Mouse (Mus musculus) midbrain, embryonic 15.5 days (tissue): Measurements from ENCODE around the gene G0s2. TPM values are rescaled to one million over a fixed set of nuclear protein-coding genes. Genes with fewer than 3 reads are reported as not detected.

Experiments used
- ATAC-seq: fragments of 200-750 bp; cut with Nextera tagmentation; replicated peaks from 2 replicates; pipeline ENCODE4 v1.8.0; 2017; ENCODE audit warnings: moderate TSS enrichment
- H3K27ac ChIP-seq: fragments of 300-500 bp; sonication (generic); 2 replicates; pipeline ENCODE4 v1.5.1; 2015; ENCODE audit warnings: mild to moderate bottlenecking, inconsistent platforms
- H3K27me3 ChIP-seq: fragments of 300-500 bp; sonication (generic); replicated peaks from 2 replicates; pipeline ENCODE4 v1.6.1; 2015; ENCODE audit warnings: inconsistent platforms
- H3K36me3 ChIP-seq: fragments of 300-500 bp; sonication (generic); replicated peaks from 2 replicates; pipeline ENCODE4 v1.6.1; 2015; ENCODE audit warnings: inconsistent platforms
- H3K4me1 ChIP-seq: fragments of 300-500 bp; sonication (generic); 2 replicates; pipeline ENCODE4 v1.6.1; 2015; ENCODE audit warnings: inconsistent platforms
- H3K4me2 ChIP-seq: fragments of 300-500 bp; sonication (generic); 2 replicates; pipeline ENCODE4 v1.6.1; 2015; ENCODE audit warnings: inconsistent platforms, mild to moderate bottlenecking, moderate library complexity
- H3K4me3 ChIP-seq: fragments of 300-500 bp; sonication (generic); 2 replicates; pipeline ENCODE4 v1.5.1; 2015; ENCODE audit warnings: mild to moderate bottlenecking, inconsistent platforms
- H3K9ac ChIP-seq: fragments of 300-500 bp; sonication (generic); 2 replicates; pipeline ENCODE4 v1.6.1; 2015; ENCODE audit warnings: mild to moderate bottlenecking, inconsistent platforms
- H3K9me3 ChIP-seq: fragments of 300-500 bp; sonication (generic); 2 replicates; pipeline ENCODE4 v1.6.1; 2016; ENCODE audit warnings: inconsistent platforms
- WGBS: fragments of 180-500 bp; shearing (Covaris S2); methylation state at CpG from one replicate; pipeline ENCODE4 v1.1.7; 2015; ENCODE audit warnings: mixed read lengths; 5-methylcytosine and 5-hydroxymethylcytosine counted together
- polyA plus RNA-seq: library from polyadenylated mRNA; unstranded; fragments of >200 nt; fragmentation: Nextera tagmentation; extraction: Ambion mirVana; gene quantifications from 2 replicates; pipeline ENCODE4 v1.2.1, GENCODE M21; 2015

G0s2 gene
- polyA plus RNA-seq, 1 experiment from 2014 or later: 5.3 TPM

- Histone ChIP-seq H3K4me3 (no peak overlapping the region), H3K27ac (no peak overlapping the region), H3K9ac (no peak overlapping the region), H3K9me3 (no peaks in the 10 kb centered on the region), H3K4me2 (no peak overlapping the region), H3K27me3 (no peaks in the 10 kb centered on the region), H3K4me1 (no peaks in the 10 kb centered on the region), H3K36me3 (no peaks in the 10 kb centered on the region)
- ATAC-seq: no peak
- 36% methylated on average over 3 of the region's 3 CpGs for WGBS
Observed at GRCm38 (mm10) chr1:193225531-193225930, 47.5 kb downstream of the G0s2 start.

Other genes starting within 250 kb of the G0s2 start
- 7.8 and 9.1 TPM in 2 replicates for gene Syt14, start 237.4 kb downstream of the G0s2 start, polyA plus RNA-seq
- 9.0 and 9.8 TPM in 2 replicates for gene Diexf, start 142.9 kb downstream of the G0s2 start, polyA plus RNA-seq
- 0.74 and 0.81 TPM in 2 replicates for gene Irf6, start 120.1 kb downstream of the G0s2 start, polyA plus RNA-seq
- gene A130010J15Rik, start 105.2 kb downstream of the G0s2 start, polyA plus RNA-seq: 11.4 and 12.8 TPM in 2 replicates
- 0.85 and 1.6 TPM in 2 replicates for gene Traf3ip3, start 71.5 kb downstream of the G0s2 start, polyA plus RNA-seq
- 0.54 and 1.1 TPM in 2 replicates for gene Lamb3, start 65.5 kb downstream of the G0s2 start, polyA plus RNA-seq
- gene Hsd11b1, start 9.1 kb downstream of the G0s2 start, polyA plus RNA-seq: 0.41 TPM in 1 of 2 replicates, not detected in the other
- 54.4 and 57.0 TPM in 2 replicates for gene Camk1g, start 97.1 kb upstream of the G0s2 start, polyA plus RNA-seq